Mouse (Mus musculus) cerebellum, adult 9-11 months (tissue): Measurements from ENCODE around the gene Ssxb8.
"Not testable (repeated sequence)": the region's sequence is repeated elsewhere in the genome, so short reads cannot be mapped to it uniquely, and the experiment has no call there.

Source experiments
- DNase-seq: peaks from one replicate; pipeline ENCODE4 v3.0.0; 2022

Ssxb8 gene

GRCm38 (mm10) chrX:8690744-8691143 lies at the start of gene Ssxb8:
Gene Ssxb8, minus strand, starts transcription at chrX:8690844.
- not testable (repeated sequence) for DNase-seq

DNA sequence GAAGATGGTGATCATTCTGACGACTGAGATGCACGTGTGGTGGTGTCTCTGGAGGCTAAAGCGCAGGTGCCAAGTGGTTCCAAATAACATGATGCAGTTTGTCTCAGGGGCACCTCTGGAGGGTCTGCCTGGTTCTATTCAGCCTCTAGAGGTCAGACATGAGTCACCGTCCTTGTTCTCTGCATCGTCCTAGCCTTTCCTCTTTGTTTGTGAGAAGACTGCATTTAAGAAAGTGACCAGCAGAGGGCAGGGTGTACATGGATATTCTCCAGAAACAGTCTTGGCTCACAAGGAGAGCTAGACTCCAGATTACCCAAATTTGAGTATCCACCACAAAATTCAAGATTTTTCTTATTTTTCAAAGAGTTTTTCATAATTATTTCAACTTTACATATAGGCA lies 42.3 kb upstream of the Ssxb8 start:
- DNase-seq, result peak; percentile 3

DNA sequence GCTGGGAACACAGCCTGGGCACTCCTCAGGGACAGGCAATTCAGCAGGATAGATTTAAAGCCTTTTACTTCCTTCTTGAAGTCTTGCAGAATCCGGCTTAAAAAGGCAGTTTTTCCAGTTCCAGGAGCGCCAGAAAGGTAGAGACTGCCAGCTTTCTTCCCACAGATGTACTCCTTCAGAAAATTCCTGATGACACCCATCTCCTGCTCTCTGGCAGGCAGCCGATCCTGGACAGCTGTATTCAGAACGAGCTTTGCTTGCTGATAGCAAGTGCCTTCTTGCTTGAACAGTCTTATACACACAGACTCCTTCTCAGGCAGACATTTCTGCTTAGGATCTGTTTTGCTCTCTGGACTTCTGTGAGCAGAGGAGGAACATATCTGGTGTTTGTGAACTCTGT lies 27.6 kb downstream of the Ssxb8 start:
- DNase-seq, result no peak
